Mouse (Mus musculus) cortical plate, adult 2 months (tissue): ENCODE measurements around the gene Myf6.

Source experiments
- CTCF ChIP-seq: fragments of 200-500 bp; IDR thresholded peaks from 2 replicates; pipeline ENCODE4 v1.5.1; 2011; ENCODE audit warnings: mild to moderate bottlenecking, control low read depth, low read length; ENCODE audit not compliant: insufficient read depth; ENCODE audit errors: extremely low read depth
- POLR2A ChIP-seq: fragments of 200-500 bp; IDR thresholded peaks from 2 replicates; pipeline ENCODE4 v1.6.1; 2011; ENCODE audit warnings: mild to moderate bottlenecking, low read length, control low read depth; ENCODE audit not compliant: insufficient read depth; ENCODE audit errors: extremely low read depth

GRCm38 (mm10) chr10:107473497-107473896 is 21.0 kb downstream of the Myf6 start:
- TF ChIP-seq CTCF, result no peak
- TF ChIP-seq POLR2A, result no peak
